Mouse (Mus musculus) megakaryocyte, adult 5-6 weeks (primary cell): ENCODE measurements around the gene Lst1. TPM values are rescaled to one million over a fixed set of nuclear protein-coding genes. Genes with fewer than 3 reads are reported as not detected.
A peak's percentile ranks its signal among the peaks of the same experiment; 100 is the strongest.

Source experiments
- ATAC-seq: 2 replicates; pipeline ENCODE4 v1.8.0; 2016; ENCODE audit warnings: mild to moderate bottlenecking, inconsistent platforms; ENCODE audit not compliant: poor library complexity, severe bottlenecking
- total RNA-seq, 2 experiments: library from RNA; stranded (forward) in 1 of 2; stranded (reverse) in 1 of 2; fragments of 153-499, 151-499 nt in 1 of 2; fragments of 221-1000, 200-1000 nt in 1 of 2; gene quantifications; 2 replicates each; pipeline versions ENCODE4 v1.2.3 to v1.2.4; 2015 to 2017

The Lst1 gene
- total RNA-seq, 2 experiments from 2014 or later: 434 to 495 TPM

DNA sequence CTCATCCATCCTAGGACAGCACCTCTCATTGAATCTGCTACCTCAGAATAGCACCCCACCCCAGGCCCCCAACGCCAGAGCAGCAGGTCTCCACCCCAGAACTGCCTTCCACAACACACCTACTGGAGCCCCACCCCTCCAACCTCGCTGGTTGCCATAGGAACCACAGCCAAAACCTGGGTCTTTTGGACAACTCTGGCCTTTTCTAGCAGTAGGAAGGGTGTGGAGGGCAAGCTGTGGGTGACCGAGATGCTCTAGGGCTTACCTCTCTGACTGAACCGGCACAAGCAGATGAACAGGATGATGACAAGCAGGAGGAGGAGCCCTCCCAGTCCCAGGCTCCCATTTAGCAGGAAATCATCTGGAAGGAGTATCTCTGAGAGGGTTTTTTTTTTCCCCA lies 1.6 kb downstream of the Lst1 start:
- peak; percentile 67 for ATAC-seq

DNA sequence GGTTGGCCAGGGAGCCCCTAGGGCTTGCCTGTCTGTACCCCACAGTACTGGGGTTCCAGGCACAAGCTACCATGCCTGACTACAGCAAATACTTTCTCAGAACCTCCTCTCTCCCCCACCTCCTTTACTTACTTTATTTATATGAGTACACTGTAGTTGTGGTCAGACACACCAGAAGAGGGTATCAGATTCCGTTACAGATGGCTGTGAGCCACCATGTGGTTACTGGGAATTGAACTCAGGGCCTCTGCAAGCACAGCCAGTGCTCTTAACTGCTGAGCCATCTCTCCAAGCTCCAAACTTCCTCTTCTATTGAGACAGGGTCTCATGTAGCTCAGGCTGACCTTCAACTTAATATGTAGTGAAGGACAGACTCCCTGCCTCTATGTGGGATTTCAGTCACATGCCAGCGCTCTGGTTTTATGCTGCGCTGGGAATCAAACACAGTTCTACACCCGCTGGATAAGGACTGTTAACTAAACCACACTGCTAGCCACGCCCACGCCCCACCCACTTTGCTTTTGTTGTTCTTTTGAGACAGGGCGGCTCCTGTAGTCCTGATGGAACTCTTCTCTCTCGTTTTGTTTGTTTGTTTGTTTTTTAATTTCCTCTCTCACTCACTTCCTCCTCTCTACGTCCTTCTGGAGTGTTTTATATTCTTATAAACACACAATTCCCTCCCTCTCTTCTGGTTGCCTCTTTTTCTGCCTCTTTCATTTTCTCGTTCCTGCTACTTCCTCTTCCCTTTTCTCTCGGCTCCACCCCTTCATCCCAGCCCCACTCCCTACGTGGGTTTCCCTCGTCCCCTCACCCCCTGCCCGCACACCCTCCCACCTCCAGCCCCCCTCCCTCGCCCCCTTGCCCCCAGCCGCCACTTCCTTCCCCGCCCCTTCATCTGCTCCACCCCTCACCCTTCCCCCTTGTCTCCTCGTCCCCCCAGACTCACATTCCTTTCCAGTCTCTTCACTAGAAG lies 2.3 kb downstream of the Lst1 start:
- peak; percentile 58 for ATAC-seq

DNA sequence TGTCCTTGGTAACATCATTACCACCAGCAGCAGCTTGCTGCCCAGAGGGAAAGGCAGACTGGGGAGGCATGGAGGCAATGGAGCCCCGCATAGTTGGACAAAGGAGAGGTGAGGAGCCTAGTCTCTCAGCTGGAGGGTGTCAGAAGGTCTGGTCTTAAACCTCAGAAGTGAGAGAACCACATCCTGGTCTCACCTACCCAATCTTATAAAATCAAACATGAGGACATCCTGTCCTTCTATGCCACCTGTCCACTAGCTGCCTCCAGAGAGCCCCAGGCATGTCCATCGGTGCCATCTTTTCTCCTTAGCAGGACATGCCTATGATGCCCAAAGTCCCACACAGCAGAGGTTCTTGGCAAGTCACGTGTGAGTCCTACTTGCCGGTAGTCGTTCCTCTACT lies 8.1 kb downstream of the Lst1 start:
- ATAC-seq: no peak

DNA sequence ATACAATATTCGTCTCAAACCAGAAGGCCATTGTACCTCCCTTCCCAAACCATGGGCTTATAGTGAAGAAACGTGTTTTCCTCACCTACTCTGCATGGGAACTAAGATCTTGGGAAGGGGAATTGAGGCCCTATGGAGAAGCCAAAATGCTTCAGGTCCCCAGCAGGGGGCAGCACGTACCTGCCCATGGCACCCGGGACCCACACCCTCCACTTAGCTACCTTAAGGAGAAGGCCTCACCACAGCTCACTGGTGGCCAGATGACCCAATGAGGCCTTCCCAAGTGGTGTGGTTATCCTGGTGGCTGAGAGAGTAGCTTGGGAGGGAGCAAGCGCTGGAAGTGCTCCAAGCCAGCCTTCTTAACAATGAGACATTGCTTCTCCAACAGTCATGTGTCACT lies 9.7 kb downstream of the Lst1 start:
- peak; percentile 98 for ATAC-seq

DNA sequence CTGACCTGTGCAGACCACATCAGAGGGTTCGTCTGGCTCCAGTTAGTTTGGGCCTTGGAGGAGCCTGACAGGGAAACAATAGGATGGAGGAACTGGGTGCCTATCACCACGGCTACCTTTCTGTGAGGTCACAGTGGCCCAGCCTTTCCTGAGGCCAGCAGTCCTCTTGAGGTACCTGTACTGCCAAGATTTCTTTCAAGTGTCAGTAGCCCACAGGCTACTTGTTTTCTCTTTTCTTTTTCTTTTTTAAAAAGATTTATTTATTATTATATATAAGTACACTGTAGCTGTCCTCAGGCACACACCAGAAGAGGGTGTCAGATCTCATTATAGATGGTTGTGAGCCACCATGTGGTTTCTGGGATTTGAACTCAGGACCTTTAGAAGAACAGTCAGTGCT lies 12.3 kb downstream of the Lst1 start, which contains the start of gene Aif1:
TSS of gene Aif1 (minus strand) at position 101 of the 400 bp plus-strand sequence.
- no peak for ATAC-seq

DNA sequence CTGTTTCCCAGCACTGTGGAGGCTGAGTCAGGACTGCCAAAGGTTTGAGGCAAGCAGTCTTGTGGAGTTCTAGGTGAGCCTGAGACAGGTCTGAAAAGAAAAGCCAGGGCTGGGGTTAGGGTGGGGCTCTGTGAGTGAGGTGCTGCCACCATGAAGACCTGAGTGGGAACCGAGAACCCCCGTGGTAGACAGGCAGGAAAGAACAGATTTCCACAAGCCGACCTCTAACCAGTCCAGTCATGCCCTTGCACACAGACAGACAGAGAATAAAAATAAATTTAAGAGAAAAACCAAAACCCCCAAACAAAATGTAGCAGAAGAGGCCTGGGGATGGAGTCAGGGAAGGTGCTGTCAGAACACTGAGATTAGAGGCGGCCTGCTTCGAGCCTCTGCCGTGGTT lies 12.9 kb downstream of the Lst1 start:
- no peak for ATAC-seq

DNA sequence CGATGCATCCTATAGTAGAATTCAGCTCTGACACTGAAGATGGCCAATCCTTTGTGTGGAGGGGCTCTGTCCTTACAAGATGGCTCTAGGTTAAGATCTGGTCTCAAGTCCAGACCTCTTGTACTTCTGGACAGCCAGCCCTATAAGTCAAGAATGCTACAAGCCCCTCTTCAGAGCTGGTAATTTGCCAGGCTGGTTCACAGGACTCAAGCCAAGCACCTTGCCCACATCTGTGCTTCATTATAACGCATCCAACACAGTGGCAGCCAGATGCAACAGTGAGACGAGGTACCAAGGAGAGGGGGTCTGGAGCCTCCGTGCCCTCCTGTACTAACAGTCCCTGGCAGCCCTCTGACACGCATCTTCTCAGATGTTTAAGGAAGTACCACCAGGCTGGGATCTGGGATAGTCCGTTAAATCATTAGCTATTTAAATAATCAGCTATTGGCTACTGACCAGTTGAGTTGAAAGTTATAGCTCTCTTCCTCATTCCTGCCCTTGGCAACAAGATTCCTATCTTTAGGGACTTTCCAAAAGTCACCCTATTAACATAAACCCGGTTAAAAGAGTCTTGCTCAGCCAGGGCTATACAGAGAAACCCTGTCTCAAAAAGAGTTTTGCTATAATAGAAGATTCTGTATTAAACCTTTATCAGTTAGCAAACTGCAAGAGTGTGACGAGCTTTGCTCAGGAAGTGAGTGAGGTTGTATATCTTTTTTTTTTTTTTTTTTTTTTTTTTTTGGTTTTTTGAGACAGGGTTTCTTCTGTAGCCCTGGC lies 13.8 kb downstream of the Lst1 start:
- ATAC-seq: no peak

DNA sequence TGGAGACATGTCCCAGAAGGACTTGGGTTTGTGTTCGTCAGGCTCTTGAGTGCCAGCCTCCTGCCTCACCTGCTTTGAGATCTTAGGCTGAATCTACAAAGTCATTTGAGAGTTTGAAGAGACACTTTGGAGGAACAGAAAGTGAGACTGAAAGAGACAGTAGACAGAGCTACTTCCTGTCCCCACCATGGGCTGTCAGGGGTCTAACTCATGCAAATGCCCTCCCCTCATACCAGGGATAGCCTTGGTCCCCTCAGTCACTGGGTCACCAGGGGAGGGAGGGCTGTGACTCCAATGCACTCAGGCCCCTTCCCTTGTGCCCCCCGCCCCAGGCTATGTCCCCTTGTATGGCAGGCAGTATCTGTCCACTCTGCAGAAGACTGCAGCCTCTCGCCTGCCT lies 14.9 kb downstream of the Lst1 start:
- peak; percentile 45; the same call in 1 of the 2 replicates for ATAC-seq

DNA sequence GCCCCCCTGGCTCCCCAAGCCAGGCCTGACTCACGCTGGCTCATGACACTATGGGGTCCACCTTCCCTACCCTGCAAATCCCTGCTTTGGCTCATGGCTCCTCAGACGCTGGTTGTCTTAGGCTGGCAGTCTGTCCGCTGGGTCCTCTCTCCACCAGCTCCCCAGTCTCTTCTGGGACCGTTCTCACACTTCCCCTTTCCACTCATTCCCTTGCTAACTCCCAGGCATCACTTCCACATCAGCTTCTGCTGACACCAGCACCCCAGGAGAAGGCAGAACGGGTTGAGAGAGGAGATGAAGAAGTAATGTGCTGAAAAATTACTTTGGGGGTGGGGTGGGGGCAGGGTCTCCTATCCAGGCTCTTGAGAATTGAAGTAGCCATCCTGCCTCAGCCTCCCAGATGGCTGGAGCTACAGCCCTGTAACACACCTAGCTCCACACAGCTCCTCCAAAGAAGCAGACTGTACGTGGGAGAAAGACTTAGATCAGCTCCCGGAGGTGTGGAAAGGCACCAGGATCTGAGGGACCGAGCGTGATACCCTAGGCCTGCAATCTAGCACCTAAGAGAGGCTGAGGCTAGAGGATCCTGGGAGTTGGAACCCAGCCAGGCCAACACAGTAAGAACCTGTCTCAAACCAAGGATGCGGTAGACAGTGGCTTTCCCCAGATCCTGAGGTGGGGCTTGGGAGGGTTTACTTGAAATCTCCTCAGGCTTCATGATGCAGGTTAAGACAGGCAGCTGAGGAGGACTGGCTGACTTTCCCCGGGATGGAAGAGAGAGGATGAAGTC lies 15.6 kb downstream of the Lst1 start:
- peak; percentile 85 for ATAC-seq

DNA sequence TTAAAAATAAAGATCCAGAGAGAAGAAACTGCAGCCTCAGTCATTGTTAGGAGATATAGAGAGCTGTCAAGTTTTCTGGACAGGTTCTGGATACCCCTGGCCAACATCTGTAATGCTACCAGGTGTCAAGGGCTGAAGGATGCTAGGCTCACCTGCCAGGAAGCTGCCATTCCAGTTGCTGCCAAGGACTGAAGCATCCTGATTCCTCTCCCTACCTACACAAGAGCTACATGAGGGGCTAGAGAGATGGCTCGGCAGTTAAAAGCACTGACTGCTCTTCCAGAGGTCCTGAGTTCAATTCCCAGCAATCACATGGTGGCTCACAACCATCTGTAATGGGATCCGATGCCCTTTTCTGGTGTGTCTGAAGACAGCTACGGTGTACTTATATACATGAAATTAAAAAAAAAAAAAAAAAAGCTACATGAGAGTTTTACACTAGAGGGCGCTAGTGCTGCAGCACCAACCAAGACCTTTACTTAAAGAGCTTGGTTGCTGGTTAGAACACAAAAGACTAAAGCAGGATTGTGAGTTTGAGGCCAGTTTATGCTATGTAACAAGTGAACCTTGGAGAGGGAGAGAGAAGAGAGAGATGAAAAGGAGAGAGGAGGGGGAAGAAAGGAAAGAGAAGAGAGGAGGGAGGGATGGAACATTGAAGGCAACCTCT lies 19.6 kb downstream of the Lst1 start:
- ATAC-seq: no peak

DNA sequence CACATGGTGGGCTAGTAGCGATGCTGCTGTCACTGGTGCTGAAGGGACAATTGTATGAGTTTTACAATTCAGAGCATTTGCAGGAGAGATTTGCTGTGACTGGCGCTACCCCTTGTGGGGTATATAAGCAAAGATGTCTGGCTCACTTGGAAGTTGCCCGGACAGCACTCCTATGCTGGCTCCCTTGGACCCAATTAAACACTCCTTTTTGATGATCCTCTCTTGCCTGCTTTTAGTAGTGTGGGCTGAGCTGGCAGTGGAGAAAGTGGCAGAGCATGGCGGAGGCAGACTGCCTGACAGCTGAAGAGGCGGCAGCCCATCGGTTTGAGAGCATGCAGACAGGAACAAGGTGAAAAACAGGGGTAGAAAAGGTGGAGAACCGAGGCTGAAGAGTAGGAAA lies 20.4 kb downstream of the Lst1 start:
- no peak for ATAC-seq

DNA sequence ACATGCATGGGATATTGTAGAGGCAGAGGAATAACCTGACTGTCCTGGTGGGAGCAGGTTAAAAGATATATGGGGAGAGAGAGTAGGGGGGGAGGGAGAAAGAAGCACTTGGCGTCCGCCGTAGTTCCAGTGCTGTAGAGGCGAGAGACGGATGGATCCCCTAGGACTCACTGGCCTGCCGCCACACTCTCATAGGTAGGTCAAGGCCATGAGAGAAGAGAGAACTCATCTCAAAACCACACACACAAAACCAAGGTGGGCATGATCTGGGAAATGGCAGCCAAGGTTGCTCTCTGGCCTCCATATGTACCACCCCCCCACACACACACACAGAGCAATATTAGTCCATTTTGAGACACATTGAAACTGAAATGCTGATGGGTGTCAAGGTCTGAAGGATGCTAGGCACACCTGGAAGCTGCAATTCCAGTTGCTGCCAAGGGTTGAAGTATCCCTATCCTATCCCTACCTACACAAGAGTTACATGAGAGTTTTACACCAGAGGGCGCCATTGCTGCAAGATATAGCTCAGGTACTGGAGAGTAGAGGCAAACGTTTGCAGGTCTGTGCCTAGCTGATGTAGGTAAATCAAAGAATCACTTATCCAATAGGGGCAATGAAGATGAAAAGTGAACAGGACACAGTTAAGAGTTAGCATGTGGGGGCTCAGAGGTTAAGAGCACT lies 21.7 kb downstream of the Lst1 start:
- ATAC-seq: no peak

DNA sequence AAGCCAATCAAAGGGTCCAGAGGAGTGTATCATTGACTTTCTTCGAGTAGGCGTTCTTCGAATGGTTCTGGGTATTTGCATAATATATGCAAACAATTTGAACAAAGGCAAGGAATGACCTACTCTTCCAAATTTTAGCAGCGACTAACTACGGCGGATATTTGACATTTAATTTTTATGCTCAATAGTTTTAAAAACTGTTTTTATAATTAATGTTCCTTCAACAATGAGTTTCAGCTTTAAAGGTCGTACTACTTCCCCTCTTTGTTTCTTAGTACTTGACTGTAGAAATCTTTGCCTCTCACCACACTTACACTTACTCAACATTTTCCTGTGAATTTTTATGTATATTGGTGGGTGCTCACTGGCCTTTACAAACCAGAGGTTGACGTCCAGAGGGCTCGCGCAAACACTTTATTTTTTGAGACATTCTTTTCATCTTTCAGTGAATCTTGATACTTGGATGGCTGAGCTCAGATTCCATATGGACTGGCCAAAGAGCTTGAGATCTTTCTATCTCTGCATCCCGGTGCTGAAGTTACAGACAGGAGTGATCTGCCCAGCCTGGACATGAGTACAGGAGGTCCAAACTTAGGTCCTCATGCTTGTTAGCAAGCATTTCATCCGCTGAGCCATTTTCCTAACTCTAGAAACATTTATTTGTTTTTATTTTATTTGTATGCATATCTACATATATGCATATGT lies 22.6 kb downstream of the Lst1 start:
- ATAC-seq: no peak

DNA sequence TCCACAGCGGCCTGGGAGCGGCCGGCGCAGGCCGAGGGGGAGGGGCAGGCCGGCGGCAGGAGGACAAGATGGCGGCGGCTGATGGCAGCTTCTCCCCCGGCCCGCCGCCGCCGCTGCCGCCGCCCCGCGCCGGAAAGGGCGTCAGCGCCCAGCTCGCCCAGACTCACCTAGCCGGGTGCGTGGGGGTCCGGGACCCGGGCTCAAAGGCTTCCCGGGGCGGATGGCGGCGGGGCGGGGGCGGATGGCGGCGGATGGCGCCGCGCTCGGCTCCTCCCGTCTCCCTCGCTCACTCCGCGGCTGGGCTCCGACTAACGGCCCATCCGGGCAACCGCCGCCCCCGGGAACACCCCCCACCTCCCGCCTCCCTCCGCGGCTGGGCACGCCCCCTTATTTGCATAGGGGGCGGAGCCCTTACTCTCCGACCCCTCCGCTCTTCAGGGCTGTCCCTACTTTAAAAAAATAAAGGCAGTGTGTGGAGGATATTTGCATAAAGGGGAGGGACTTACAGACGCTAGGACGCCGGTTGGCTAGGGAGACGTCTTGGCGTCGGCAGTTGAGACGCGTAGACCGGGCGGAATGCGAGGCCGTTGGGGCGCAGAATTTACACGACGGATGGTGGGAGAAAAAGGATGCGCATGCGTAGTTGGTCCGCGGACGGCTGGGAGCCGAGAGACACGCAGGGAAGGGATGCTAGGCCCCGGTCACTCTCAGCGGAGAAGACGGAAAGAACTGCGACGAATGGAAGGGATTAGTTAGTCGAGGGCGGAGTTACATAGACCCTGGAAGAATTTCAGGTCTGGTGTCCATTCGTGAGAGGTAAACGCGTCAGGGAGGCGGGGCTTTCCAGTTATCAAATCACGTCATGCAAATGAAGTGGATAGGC lies 23.4 kb downstream of the Lst1 start, which contains the start of gene Prrc2a:
TSS of gene Prrc2a (minus strand) at position 330 of the 883 bp plus-strand sequence.
- ATAC-seq: peak; percentile 89

DNA sequence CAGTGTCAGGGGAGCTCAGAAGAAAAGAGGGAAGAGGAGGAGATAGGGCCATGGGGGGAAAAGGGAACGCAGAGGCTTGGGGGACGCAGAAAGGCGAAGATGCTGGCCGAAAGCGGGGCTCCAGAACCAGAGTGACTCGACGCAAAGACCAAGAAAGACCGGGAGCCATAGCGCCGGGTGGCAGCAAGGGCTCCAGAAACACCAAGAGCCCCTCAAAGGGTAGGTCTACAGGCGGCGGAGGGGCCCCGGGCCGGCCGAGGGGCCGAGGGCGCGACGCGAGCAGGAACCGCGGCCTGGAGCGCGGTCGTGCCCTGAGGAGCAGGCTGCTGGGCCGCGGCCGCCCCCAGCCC lies 24.0 kb downstream of the Lst1 start:
- no peak for ATAC-seq

DNA sequence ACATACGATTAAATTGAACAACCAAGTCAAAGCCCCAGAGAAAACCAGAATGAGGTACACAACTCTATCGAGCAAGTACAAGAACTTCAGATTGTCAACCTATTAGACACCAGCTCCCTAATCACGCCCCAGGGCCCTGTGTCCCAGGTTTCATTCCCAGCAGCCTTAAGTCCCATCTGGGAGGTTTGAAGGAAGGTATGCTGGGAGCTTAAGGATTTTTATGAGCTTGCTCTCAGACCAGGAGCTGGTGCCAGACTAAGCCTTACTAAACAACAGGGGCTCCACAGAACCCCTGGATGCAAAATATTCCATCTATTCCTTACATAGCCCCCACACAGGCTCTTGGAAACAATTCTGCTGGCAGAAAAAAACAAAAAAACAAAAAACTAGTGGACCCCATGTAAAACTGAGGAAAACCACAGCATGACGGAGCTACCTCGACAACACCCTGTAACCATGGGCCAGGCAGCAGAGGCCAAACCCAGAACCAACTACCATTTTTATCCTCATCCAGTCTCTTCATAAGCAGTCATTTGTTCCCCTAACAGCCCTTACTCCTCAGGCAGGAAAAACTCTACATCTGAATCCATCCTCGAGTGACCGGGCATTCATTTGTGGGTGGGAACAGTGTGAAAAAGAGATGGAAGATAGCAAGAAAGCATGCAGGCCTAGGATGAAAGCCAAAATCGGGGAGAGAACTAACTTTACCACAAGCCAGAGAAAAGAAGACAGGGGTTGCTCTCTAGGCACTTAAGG lies 24.7 kb downstream of the Lst1 start:
- ATAC-seq: no peak

DNA sequence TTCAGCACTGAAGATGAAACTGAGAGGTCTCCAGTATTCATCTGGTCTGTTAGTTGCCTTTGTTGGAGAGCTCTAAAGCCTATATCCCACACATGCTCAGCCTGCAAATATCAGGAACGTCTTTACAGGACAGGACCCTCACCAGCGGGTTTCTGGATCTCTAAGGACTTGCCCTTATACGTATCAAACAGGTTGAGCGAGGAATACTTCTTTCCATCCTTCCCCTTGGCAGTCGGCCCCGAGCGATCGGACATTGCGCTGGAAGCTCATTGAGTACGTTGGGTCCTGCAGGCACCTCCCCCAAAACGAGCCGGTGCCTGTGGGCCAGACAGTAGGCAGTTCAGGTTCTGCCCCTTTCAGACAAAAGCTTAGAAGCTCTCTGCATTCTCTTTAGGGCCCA lies 25.5 kb downstream of the Lst1 start:
- ATAC-seq: no peak

DNA sequence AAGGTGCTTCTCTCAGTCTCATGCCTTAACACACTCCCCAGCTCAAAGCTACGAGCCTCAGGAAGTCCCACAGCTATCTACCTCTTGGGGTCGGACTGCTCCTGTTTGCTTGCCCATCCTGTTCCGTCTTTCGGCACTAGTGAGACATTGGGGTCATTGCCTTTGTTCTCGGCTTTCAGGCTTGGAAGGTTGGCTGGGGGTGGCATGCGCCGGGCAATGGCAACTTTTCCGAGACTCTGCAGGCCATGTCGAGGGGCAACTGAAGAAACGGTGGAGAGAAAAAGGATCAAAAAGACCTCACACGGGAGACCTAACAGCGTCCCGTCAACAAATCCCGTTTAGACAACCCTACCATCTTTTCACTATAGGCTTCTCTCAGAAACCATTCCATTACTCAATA lies 26.1 kb downstream of the Lst1 start:
- ATAC-seq: no peak
